Mouse (Mus musculus): ENCODE data around the gene Gm20388. TPM values are rescaled to one million over a fixed set of nuclear protein-coding genes. Genes with fewer than 3 reads are reported as not detected.

The Gm20388 gene
- total RNA-seq, 1 experiment = 27.0 TPM

DNA sequence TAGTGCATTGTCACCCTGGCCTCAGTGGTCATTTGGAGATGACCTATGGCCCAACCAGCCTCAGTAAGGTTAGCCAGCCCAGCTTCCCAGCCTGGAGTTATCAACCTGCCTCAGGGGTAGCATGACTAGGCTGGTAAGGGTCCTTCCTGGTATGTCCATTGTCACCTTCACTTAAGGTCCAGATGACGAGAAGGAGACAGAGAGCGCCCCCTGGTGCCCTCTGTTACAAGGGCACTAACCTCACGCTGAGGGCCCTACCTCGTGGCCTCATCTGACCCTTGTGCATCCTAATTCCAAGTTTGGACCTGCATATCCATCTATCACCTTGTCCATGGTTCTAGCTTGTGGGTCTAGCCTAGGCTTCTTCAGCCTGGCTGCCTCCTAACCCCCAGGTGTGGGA lies 1774.8 kb downstream of the Gm20388 start:
- DNase-seq (ENCODE audit: low read depth, low spot score) = no peak
- H3K4me3 ChIP-seq (ENCODE audit: insufficient read depth in 1 of 2, low read depth in 1 of 2, low read length in 2 of 2, poor library complexity in 1 of 2, severe bottlenecking in 1 of 2) = no peak overlapping the region
- no peak overlapping the region for H3K9ac ChIP-seq (ENCODE audit: insufficient read depth, low read depth, low read length, poor library complexity, severe bottlenecking)
- H3K4me1 ChIP-seq (ENCODE audit: control insufficient read depth in 2 of 2, insufficient read depth in 2 of 2, low read length in 2 of 2, poor library complexity in 1 of 2) = peaks cover 0 to 24% of the 10 kb centered on the region in 2 experiments; a peak in 2 of 4 replicates
- H3K27ac ChIP-seq (ENCODE audit: insufficient read depth, low read depth, low read length, poor library complexity, severe bottlenecking) = no peak overlapping the region
- no peaks in the 10 kb centered on the region for H3K9me3 ChIP-seq (ENCODE audit: control insufficient read depth, insufficient read depth, low read depth, low read length)
- in situ Hi-C loops (cut with MboI; ENCODE audit: low sequenced_read_pairs in 2 of 2, unreplicated experiment in 2 of 2) = no loop called here
- no peaks in the 10 kb centered on the region for H3K36me3 ChIP-seq (ENCODE audit: control insufficient read depth, insufficient read depth, low read length, poor library complexity, severe bottlenecking)
- TF ChIP-seq HCFC1 (IDR thresholded peaks at IDR 0.05; ENCODE audit: borderline replicate concordance, insufficient read depth, low read length) = no peak

- Histone ChIP-seq H3K36me3 (ENCODE audit: control insufficient read depth, insufficient read depth, low read length, poor library complexity, severe bottlenecking) (no peaks in the 10 kb centered on the region), H3K4me3 (ENCODE audit: insufficient read depth in 1 of 2, low read depth in 1 of 2, low read length in 2 of 2, poor library complexity in 1 of 2, severe bottlenecking in 1 of 2) (no peak overlapping the region), H3K4me1 (ENCODE audit: control insufficient read depth in 2 of 2, insufficient read depth in 2 of 2, low read length in 2 of 2, poor library complexity in 1 of 2) (peaks cover 0 to 25% of the 10 kb centered on the region in 2 experiments; a peak in 2 of 4 replicates), H3K9ac (ENCODE audit: insufficient read depth, low read depth, low read length, poor library complexity, severe bottlenecking) (no peak overlapping the region), H3K9me3 (ENCODE audit: control insufficient read depth, insufficient read depth, low read depth, low read length) (no peaks in the 10 kb centered on the region), H3K27ac (ENCODE audit: insufficient read depth, low read depth, low read length, poor library complexity, severe bottlenecking) (no peak overlapping the region; the same call in 1 of the 2 replicates)
- in situ Hi-C loops (cut with MboI; ENCODE audit: low sequenced_read_pairs in 2 of 2, unreplicated experiment in 2 of 2) = no loop called here
- TF ChIP-seq ZNF384 (IDR thresholded peaks at IDR 0.05; ENCODE audit: low read depth, low read length) (no peak), HCFC1 (IDR thresholded peaks at IDR 0.05; ENCODE audit: borderline replicate concordance, insufficient read depth, low read length) (no peak), MAFK (IDR thresholded peaks at IDR 0.05; ENCODE audit: insufficient read depth, low read depth, low read length) (no peak), ZC3H11A (IDR thresholded peaks at IDR 0.05; ENCODE audit: borderline replicate concordance, low read depth, low read length) (no peak), CHD2 (IDR thresholded peaks at IDR 0.05; ENCODE audit: low read depth, low read length) (no peak)
- no peak for DNase-seq (ENCODE audit: low read depth, low spot score)
Observed at GRCm38 (mm10) chr8:121687455-121688161, 1777.0 kb downstream of the Gm20388 start.

DNA sequence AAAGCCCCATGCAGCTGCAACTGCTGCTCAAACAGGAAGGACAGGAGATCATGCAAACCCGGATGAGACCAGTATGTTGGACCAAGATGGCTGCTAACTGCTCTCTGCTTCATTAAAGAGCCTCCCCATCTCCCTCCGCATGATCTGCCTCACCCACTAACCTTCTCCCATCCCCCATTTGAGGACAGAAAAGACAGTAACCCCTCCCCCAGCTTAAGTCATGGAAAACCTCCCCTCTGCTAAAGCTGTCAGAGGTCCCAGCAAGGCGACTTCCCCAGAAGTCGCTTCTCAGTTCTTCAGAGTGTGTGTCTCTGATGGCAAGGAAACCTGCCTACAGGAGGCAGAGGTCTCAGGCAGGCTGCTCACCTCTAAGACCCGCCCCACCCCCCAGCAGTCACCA lies 1777.9 kb downstream of the Gm20388 start:
- no peak overlapping the region for H3K9ac ChIP-seq (ENCODE audit: insufficient read depth, low read depth, low read length, poor library complexity, severe bottlenecking)

DNA sequence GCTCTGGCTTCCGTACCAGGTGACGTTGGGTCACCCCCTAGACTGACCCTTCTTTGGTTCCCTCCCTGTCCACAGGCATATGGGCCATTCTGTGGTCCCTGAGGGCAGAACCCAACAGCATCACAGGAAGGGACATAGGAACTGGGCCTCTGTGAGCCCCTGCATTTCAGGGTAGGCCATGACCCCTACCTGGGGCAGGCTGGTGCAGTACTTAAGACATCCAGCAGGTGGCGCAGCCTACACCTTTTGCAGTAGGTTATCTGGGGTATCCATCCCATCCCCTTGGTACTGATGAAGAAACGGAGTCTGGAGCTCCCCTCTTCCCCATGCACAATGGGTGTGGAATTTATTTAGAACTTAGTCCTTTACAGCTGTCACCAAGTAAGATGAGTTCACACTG lies 1783.8 kb downstream of the Gm20388 start:
- DNase-seq (ENCODE audit: low read depth, low spot score) = no peak
- no peak overlapping the region for H3K27ac ChIP-seq (ENCODE audit: insufficient read depth, low read depth, low read length, poor library complexity, severe bottlenecking)

More for the DNA sequence above, 1777.9 kb downstream of the Gm20388 start:
- H3K4me3 ChIP-seq (ENCODE audit: insufficient read depth in 1 of 2, low read depth in 1 of 2, low read length in 2 of 2, poor library complexity in 1 of 2, severe bottlenecking in 1 of 2) = no peak overlapping the region
- no peaks in the 10 kb centered on the region for H3K9me3 ChIP-seq (ENCODE audit: control insufficient read depth, insufficient read depth, low read depth, low read length)
- in situ Hi-C loops (cut with MboI; ENCODE audit: low sequenced_read_pairs in 2 of 2, unreplicated experiment in 2 of 2) = no loop called here
- H3K36me3 ChIP-seq (ENCODE audit: control insufficient read depth, insufficient read depth, low read length, poor library complexity, severe bottlenecking) = no peaks in the 10 kb centered on the region
- peak overlapping the region; percentile 52; the same call in 1 of the 2 replicates for H3K27ac ChIP-seq (ENCODE audit: insufficient read depth, low read depth, low read length, poor library complexity, severe bottlenecking)
- TF ChIP-seq ZC3H11A (IDR thresholded peaks at IDR 0.05; ENCODE audit: borderline replicate concordance, low read depth, low read length) (no peak), MAFK (IDR thresholded peaks at IDR 0.05; ENCODE audit: insufficient read depth, low read depth, low read length) (no peak), CHD2 (IDR thresholded peaks at IDR 0.05; ENCODE audit: low read depth, low read length) (no peak), HCFC1 (IDR thresholded peaks at IDR 0.05; ENCODE audit: borderline replicate concordance, insufficient read depth, low read length) (no peak), ZNF384 (IDR thresholded peaks at IDR 0.05; ENCODE audit: low read depth, low read length) (no peak)
- peaks cover 0 to 27% of the 10 kb centered on the region in 2 experiments; a peak in 2 of 4 replicates for H3K4me1 ChIP-seq (ENCODE audit: control insufficient read depth in 2 of 2, insufficient read depth in 2 of 2, low read length in 2 of 2, poor library complexity in 1 of 2)
- no peak for DNase-seq (ENCODE audit: low read depth, low spot score)

More for the DNA sequence above, 1783.8 kb downstream of the Gm20388 start:
- in situ Hi-C loops (cut with MboI; ENCODE audit: low sequenced_read_pairs in 2 of 2, unreplicated experiment in 2 of 2) = no loop called here
- 0 out of 2 replicates have a peak, but pooled peaks have one; percentile 30 for TF ChIP-seq HCFC1 (IDR thresholded peaks at IDR 0.05; ENCODE audit: borderline replicate concordance, insufficient read depth, low read length)
- TF ChIP-seq ZNF384 (IDR thresholded peaks at IDR 0.05; ENCODE audit: low read depth, low read length) = no peak
- TF ChIP-seq MAFK (IDR thresholded peaks at IDR 0.05; ENCODE audit: insufficient read depth, low read depth, low read length) = no peak
- TF ChIP-seq ZC3H11A (IDR thresholded peaks at IDR 0.05; ENCODE audit: borderline replicate concordance, low read depth, low read length) = no peak
- Histone ChIP-seq H3K9ac (ENCODE audit: insufficient read depth, low read depth, low read length, poor library complexity, severe bottlenecking) (no peak overlapping the region), H3K9me3 (ENCODE audit: control insufficient read depth, insufficient read depth, low read depth, low read length) (no peaks in the 10 kb centered on the region), H3K4me3 (ENCODE audit: insufficient read depth in 1 of 2, low read depth in 1 of 2, low read length in 2 of 2, poor library complexity in 1 of 2, severe bottlenecking in 1 of 2) (no peak overlapping the region), H3K36me3 (ENCODE audit: control insufficient read depth, insufficient read depth, low read length, poor library complexity, severe bottlenecking) (no peaks in the 10 kb centered on the region), H3K4me1 (ENCODE audit: control insufficient read depth in 2 of 2, insufficient read depth in 2 of 2, low read length in 2 of 2, poor library complexity in 1 of 2) (peaks cover 0 to 10% of the 10 kb centered on the region in 2 experiments; a peak in 2 of 4 replicates)
